Mouse (Mus musculus): ENCODE results near the gene Psmc5. TPM values are rescaled to one million over a fixed set of nuclear protein-coding genes. Genes with fewer than 3 reads are reported as not detected.

Gene Psmc5
- total RNA-seq (2023): 48.0 to 55.8 TPM (median 52.8 TPM) in 4 replicates

GRCm38 (mm10) chr11:106255685-106256451 lies at the start of gene Psmc5, which contains the start of gene Ftsj3:
Psmc5 (plus strand) TSS chr11:106256154.
Ftsj3 (minus strand) TSS chr11:106256079.

GRCm38 (mm10) chr11:106215927-106216729 lies 39.8 kb upstream of the Psmc5 start, which contains the start of gene Ccdc47:
Ccdc47 (minus strand) TSS chr11:106216344.

GRCm38 (mm10) chr11:106216730-106217490 lies 39.0 kb upstream of the Psmc5 start, which contains the start of gene Ddx42:
Ddx42 (plus strand) TSS chr11:106216926.

GRCm38 (mm10) chr11:106272644-106273310 lies 16.8 kb downstream of the Psmc5 start, which contains the start of gene Smarcd2:
Smarcd2 (minus strand) TSS chr11:106272972.

GRCm38 (mm10) chr11:106276454-106276853 lies 20.5 kb downstream of the Psmc5 start, which contains the start of gene Tcam1:
Tcam1 (plus strand) TSS chr11:106276672.

GRCm38 (mm10) chr11:106301765-106302164 lies 45.8 kb downstream of the Psmc5 start, which contains the start of gene Gh:
Gh (minus strand) TSS chr11:106301865.

Other genes with a start within 250 kb of the Psmc5 start
- 0.16 to 0.35 TPM (median 0.21 TPM) in 3 of 4 replicates, not detected in the other for gene Kcnh6, start 248.0 kb upstream of the Psmc5 start, total RNA-seq (2023)
- gene Dcaf7, start 219.3 kb upstream of the Psmc5 start, total RNA-seq (2023): 68.4 to 70.5 TPM (median 68.9 TPM) in 4 replicates
- 6.9 to 9.6 TPM (median 8.7 TPM) in 4 replicates for gene Taco1, start 190.1 kb upstream of the Psmc5 start, total RNA-seq (2023)
- gene Map3k3, start 171.5 kb upstream of the Psmc5 start, total RNA-seq (2023): 123 to 133 TPM (median 131 TPM) in 4 replicates
- 6.0 to 12.4 TPM (median 8.7 TPM) in 4 replicates for gene Gm10840, start 95.3 kb upstream of the Psmc5 start, total RNA-seq (2023)
- 449 to 469 TPM (median 459 TPM) in 4 replicates for gene Limd2, start 95.3 kb upstream of the Psmc5 start, total RNA-seq (2023)
- 40.6 to 45.5 TPM (median 44.0 TPM) in 4 replicates for gene Strada, start 54.0 kb upstream of the Psmc5 start, total RNA-seq (2023)
- gene Ccdc47, start 39.8 kb upstream of the Psmc5 start, total RNA-seq (2023): 34.5 to 46.0 TPM (median 40.2 TPM) in 4 replicates
- gene Ddx42, start 39.2 kb upstream of the Psmc5 start, total RNA-seq (2023): 62.9 to 70.1 TPM (median 66.8 TPM) in 4 replicates
- 56.4 to 76.1 TPM (median 69.5 TPM) in 4 replicates for gene Ftsj3, start 75 bp upstream of the Psmc5 start, total RNA-seq (2023)
- gene Smarcd2, start 16.8 kb downstream of the Psmc5 start, total RNA-seq (2023): 139 to 173 TPM (median 145 TPM) in 4 replicates
- 0.32 to 0.42 TPM (median 0.41 TPM) in 3 of 4 replicates, not detected in the other for gene Tcam1, start 20.5 kb downstream of the Psmc5 start, total RNA-seq (2023)
- gene Gh, start 45.7 kb downstream of the Psmc5 start, total RNA-seq (2023): 8.6 to 12.0 TPM (median 11.0 TPM) in 4 replicates
- gene Cd79b, start 58.6 kb downstream of the Psmc5 start, total RNA-seq (2023): 1,261 to 1,403 TPM (median 1,279 TPM) in 4 replicates
- gene Scn4a, start 97.1 kb downstream of the Psmc5 start, total RNA-seq (2023): 17.0 to 20.9 TPM (median 18.2 TPM) in 4 replicates
- not detected in 4 replicates for gene Prr29, start 109.3 kb downstream of the Psmc5 start, total RNA-seq (2023)
- 73.9 to 83.6 TPM (median 78.4 TPM) in 4 replicates for gene Icam2, start 131.9 kb downstream of the Psmc5 start, total RNA-seq (2023)
- 11.1 to 13.5 TPM (median 11.6 TPM) in 4 replicates for gene Ern1, start 231.7 kb downstream of the Psmc5 start, total RNA-seq (2023)

Data from B cell, adult 62 days (primary cell).